Mouse (Mus musculus) neutrophil, adult 5-6 weeks (primary cell): ENCODE data around the gene Xpnpep3. TPM values are rescaled to one million over a fixed set of nuclear protein-coding genes. Genes with fewer than 3 reads are reported as not detected.

ENCODE experiments used
- ATAC-seq: fragments of 151-379, 151-347 bp; 2 replicates; pipeline ENCODE4 v1.8.0; 2017; ENCODE audit warnings: mild to moderate bottlenecking, moderate TSS enrichment; ENCODE audit not compliant: insufficient number of reproducible peaks, poor library complexity, low FRiP score, severe bottlenecking; ENCODE audit errors: extremely low read depth
- total RNA-seq: library from RNA; stranded (forward); fragments of 200-1000 nt; gene quantifications from 2 replicates; pipeline ENCODE4 v1.2.3, GENCODE M21; 2017

The Xpnpep3 gene
- total RNA-seq, 1 experiment from 2014 or later: 19.4 TPM

- ATAC-seq: no peak
These were observed 5.6 kb upstream of the Xpnpep3 start for GRCm38 (mm10) chr15:81394211-81394915.

GRCm38 (mm10) chr15:81398189-81398588 lies 1.7 kb upstream of the Xpnpep3 start:
- no peak for ATAC-seq

GRCm38 (mm10) chr15:81399297-81399637 lies 671 bp upstream of the Xpnpep3 start:
- ATAC-seq: no peak

- no peak for ATAC-seq
These were observed 5.1 kb downstream of the Xpnpep3 start for GRCm38 (mm10) chr15:81405008-81405407.

- no peak for ATAC-seq
These were observed 8.3 kb downstream of the Xpnpep3 start, which contains the start of gene Dnajb7 for GRCm38 (mm10) chr15:81408199-81408598. TSS of gene Dnajb7 (minus strand) at chr15:81408299.

- peak; percentile 72 for ATAC-seq
These were observed 16.9 kb downstream of the Xpnpep3 start for GRCm38 (mm10) chr15:81416763-81417310.

- ATAC-seq: no peak
These were observed 18.1 kb downstream of the Xpnpep3 start for GRCm38 (mm10) chr15:81418065-81418464.

- no peak for ATAC-seq
These were observed 21.5 kb downstream of the Xpnpep3 start for GRCm38 (mm10) chr15:81421454-81421853.

- no peak for ATAC-seq
These were observed 22.3 kb downstream of the Xpnpep3 start for GRCm38 (mm10) chr15:81422156-81422681.

- no peak for ATAC-seq
These were observed 25.4 kb downstream of the Xpnpep3 start for GRCm38 (mm10) chr15:81425311-81425710.

GRCm38 (mm10) chr15:81427947-81428346 lies 28.0 kb downstream of the Xpnpep3 start:
- ATAC-seq: no peak

GRCm38 (mm10) chr15:81431195-81431594 lies 31.3 kb downstream of the Xpnpep3 start:
- ATAC-seq: no peak

- no peak for ATAC-seq
These were observed 38.4 kb downstream of the Xpnpep3 start for GRCm38 (mm10) chr15:81438345-81438744.

GRCm38 (mm10) chr15:81439236-81439635 lies 39.3 kb downstream of the Xpnpep3 start:
- ATAC-seq: no peak

GRCm38 (mm10) chr15:81448463-81448862 lies 48.5 kb downstream of the Xpnpep3 start:
- ATAC-seq: peak; percentile 78; the same call in 1 of the 2 replicates

- ATAC-seq: no peak
These were observed 61.6 kb downstream of the Xpnpep3 start for GRCm38 (mm10) chr15:81461523-81461922.

- no peak for ATAC-seq
These were observed 65.2 kb downstream of the Xpnpep3 start for GRCm38 (mm10) chr15:81465016-81465660.

GRCm38 (mm10) chr15:81465901-81466737 lies 66.2 kb downstream of the Xpnpep3 start, which contains the start of gene Rbx1:
TSS of gene Rbx1 (plus strand) at chr15:81466296.
- peak; percentile 90 for ATAC-seq

- 0 out of 2 replicates have a peak, but pooled peaks have one; percentile 0 for ATAC-seq
These were observed 66.8 kb downstream of the Xpnpep3 start for GRCm38 (mm10) chr15:81466738-81467113.
